Mouse (Mus musculus) spleen, embryonic (tissue): ENCODE data around the gene Krtap4-13.
"Not testable (repeated sequence)": the region's sequence is repeated elsewhere in the genome, so short reads cannot be mapped to it uniquely, and the experiment has no call there.

ENCODE experiments used
- CTCF ChIA-PET: fragments of 350-600 bp; sonication (Branson Sonifier 250); formaldehyde crosslinking; loops from one replicate; lab custom pipeline; 2022; lab: Charles Lee

Gene Krtap4-13

GRCm38 (mm10) chr11:99809792-99810191 is at the start of gene Krtap4-13:
Krtap4-13 (minus strand) TSS chr11:99809892.
- CTCF ChIA-PET: not testable (repeated sequence)

DNA sequence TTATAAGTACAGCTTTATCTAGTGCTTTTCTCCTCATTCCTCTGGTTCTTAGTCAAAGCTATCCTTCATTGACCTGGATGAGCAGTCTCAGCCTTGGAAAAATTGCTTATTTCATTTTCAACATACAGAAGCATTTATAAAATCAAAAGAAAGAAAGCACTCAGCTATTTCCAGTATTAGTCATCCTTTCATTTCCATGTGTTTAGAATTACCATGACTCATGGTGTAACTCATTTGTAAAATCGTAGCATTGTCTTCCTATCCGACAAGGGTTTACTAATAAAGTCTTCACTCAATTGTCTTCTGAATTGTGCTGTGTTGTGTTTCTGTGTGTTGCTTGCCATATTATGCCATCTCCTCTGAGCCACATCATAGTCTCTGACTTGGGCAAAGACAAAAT is 49.1 kb upstream of the Krtap4-13 start:
- CTCF ChIA-PET: no interaction called here

GRCm38 (mm10) chr11:99857617-99858016 is 47.9 kb upstream of the Krtap4-13 start, which contains the start of gene Gm11568:
Gm11568 (plus strand) TSS chr11:99857917.
- CTCF ChIA-PET: no interaction called here

DNA sequence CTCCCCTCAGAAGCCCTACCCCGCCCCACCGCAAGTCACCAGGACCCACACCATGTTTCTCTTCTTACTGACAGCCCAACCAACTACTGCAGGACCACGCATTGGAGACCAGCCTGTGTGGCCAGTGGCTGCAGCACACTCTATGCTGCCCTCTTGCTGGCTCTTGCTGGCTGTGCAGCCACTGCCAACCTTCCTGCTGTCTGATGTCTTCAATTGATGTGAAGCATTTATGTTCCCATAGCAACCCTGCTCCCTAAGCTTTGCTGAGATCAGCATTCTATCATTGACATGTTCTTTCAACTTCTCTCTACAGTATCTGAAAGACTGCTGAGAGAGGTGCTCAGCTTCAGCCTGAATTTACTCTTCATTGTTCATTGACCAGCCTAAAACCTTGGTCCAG is 44.4 kb upstream of the Krtap4-13 start:
- CTCF ChIA-PET: no interaction called here

DNA sequence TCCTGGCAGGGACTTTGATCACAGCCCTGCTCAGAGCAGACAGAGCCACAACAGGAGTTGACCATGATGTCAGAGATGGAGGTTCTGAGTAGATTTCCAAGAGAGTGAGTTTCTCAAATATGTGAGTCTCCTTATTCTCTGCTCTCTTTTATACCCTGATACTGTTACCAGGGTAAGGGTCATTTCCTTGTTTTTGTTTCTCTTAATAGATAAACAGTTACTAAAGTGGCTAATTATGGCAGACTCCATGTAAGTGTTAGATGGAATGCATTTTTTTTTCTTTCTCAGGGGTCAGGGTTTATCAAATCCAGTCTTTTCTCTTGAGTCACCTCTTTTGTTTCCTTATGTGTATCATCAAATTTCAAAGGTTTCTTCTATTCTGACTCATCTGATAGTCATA is 41.8 kb upstream of the Krtap4-13 start, which contains the start of gene Krtap4-16:
TSS of gene Krtap4-16 (minus strand) at position 101 of the 400 bp plus-strand sequence.
- CTCF ChIA-PET: no interaction called here

- CTCF ChIA-PET: no interaction called here
Observed at GRCm38 (mm10) chr11:99846746-99847145, 37.1 kb upstream of the Krtap4-13 start.

GRCm38 (mm10) chr11:99842185-99842584 is 32.5 kb upstream of the Krtap4-13 start:
- CTCF ChIA-PET: no interaction called here

- CTCF ChIA-PET: no interaction called here
Observed at GRCm38 (mm10) chr11:99837966-99838365, 28.3 kb upstream of the Krtap4-13 start, which contains the start of gene 2300003K06Rik. 2300003K06Rik (minus strand) TSS chr11:99838066.

- CTCF ChIA-PET: not testable (repeated sequence)
Observed at GRCm38 (mm10) chr11:99815566-99815965, 5.9 kb upstream of the Krtap4-13 start, which contains the start of gene Gm11564. Gm11564 (minus strand) TSS chr11:99815666.

DNA sequence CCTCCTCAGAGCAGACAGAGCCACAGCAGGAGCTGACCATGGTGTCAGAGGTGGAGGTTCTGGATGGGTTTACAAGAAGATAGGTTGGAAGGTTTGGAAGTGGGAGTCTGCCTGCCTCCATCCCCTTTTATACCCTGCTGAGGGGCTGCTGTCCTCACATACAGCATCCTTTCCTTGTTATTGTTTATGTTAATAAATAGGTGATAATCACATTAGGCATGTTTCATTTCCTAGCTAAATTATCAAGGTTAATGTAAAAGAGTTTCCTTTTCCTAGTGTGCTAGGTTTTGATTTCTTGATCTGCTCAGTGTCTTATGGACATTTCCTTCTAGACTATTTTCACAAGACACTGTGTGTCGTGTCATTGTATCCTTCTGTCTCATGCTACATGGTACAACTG is 5.3 kb downstream of the Krtap4-13 start, which contains the start of gene Gm11554:
TSS of gene Gm11554 (minus strand) at position 101 of the 400 bp plus-strand sequence.
- CTCF ChIA-PET: not testable (repeated sequence)

- CTCF ChIA-PET: not testable (repeated sequence)
Observed at GRCm38 (mm10) chr11:99798832-99799231, 10.9 kb downstream of the Krtap4-13 start, which contains the start of gene Gm11569. Gm11569 (minus strand) TSS chr11:99798932.

DNA sequence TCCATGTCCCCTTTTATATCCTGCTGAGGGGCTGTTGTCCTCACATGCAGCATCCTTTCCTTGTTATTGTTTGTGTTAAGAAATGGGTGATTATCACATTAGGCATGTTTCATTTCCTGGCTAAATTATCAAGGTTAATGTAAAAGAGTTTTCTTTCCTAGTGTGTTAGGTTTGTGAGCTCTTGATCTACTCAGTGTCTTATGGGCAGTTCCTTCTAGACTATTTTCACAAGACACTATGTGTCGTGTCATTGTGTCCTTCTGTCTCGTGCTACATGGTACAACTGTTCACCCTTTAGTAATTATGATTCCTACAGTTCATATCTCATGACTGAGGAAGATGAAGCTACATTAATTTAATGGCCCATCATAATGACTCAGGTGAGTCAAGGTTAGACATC is 16.3 kb downstream of the Krtap4-13 start, which contains the start of gene Gm11596:
TSS of gene Gm11596 (minus strand) at position 101 of the 400 bp plus-strand sequence.
- CTCF ChIA-PET: no interaction called here

GRCm38 (mm10) chr11:99784900-99785299 is 24.8 kb downstream of the Krtap4-13 start, which contains the start of gene Krtap4-9:
Krtap4-9 (plus strand) TSS chr11:99785200.
- CTCF ChIA-PET: not testable (repeated sequence)

GRCm38 (mm10) chr11:99780604-99781003 is 29.1 kb downstream of the Krtap4-13 start, which contains the start of gene Krtap4-8:
Krtap4-8 (minus strand) TSS chr11:99780704.
- CTCF ChIA-PET: no interaction called here

DNA sequence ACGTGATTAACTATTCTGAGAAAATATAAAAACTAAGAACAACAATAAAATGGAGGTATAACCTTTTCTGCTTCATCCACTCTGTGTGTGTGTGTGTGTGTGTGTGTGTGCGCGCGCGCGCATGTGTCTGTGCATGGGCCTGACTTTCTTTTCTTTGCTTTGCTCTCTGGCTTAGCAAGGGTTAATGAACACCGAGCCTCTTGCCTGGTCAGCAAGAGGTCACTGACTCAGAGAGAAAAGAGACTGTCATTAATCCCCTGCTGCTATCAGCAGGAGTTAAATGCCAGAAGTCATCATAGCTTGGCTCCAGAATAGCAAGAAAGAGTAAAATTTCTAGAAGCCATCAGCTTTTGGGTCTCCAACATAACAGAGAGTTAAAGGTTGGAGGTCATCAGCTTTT is 31.3 kb downstream of the Krtap4-13 start:
- CTCF ChIA-PET: no interaction called here

GRCm38 (mm10) chr11:99772813-99773212 is 36.9 kb downstream of the Krtap4-13 start, which contains the start of gene Gm11595:
Gm11595 (minus strand) TSS chr11:99772913.
- CTCF ChIA-PET: not testable (repeated sequence)

- CTCF ChIA-PET: no interaction called here
Observed at GRCm38 (mm10) chr11:99768410-99768809, 41.3 kb downstream of the Krtap4-13 start.
